Mouse (Mus musculus): Measurements from ENCODE around the gene Lmln.
"Not testable (repeated sequence)": the region's sequence is repeated elsewhere in the genome, so short reads cannot be mapped to it uniquely, and the experiment has no call there.

Lmln gene

DNA sequence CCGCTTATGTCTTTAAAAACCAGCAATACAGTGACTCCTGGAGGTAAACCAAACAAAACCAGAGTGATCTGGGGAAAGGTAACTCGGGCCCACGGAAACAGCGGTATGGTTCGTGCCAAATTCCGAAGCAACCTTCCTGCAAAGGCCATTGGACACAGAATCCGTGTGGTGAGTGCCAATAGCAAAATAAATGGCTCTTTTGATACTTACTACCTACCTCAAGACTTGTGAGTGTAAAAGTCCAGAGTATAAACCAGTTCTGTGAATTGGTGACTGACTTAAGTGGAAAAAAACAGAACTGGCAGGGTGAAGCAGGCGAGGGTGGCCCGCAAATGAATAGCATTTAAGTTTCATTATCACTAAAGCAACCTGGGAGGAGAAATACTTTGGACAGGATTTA, 3.7 kb upstream of the Lmln start:
- not testable (repeated sequence) for DNase-seq

DNA sequence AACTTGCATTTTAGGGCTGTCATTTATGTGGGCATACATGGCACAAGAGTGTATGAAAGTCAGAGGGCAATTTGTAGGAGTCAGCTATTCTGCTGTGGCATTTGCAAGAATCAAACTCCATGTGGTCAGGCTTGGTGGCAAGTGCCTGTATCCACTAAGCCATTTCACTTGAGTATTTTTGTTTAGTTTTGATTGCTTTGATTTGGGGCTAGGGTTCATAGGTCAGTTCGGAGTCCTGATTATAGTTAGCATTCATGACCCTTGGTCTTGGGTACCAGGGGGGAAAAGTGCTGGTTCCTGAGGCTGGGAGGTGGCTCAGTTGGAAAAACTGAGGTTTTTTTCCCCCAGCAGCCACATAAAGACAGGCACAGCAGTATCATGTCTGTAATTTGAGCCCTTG, 2.9 kb upstream of the Lmln start:
- no peak for DNase-seq

DNA sequence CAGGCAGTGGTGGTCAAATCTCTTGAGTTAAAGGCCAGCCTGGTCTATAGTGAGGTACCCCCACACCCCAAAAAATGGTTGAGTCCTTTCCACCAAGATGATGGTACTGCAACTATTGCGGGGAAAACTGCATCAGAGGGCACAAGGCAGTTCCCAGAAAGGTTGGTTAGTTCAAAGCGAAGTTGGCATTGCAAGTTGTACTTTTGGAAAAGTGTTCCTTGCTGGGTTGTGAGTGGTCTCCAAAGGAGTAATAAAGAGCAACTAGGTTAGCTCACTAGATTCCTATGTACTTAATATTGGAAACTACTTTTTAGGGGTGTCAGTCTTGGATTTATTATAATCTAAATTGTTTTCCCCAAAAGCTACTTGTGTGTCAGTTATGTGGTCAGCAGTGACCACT, 1.4 kb upstream of the Lmln start:
- DNase-seq = no peak

DNA sequence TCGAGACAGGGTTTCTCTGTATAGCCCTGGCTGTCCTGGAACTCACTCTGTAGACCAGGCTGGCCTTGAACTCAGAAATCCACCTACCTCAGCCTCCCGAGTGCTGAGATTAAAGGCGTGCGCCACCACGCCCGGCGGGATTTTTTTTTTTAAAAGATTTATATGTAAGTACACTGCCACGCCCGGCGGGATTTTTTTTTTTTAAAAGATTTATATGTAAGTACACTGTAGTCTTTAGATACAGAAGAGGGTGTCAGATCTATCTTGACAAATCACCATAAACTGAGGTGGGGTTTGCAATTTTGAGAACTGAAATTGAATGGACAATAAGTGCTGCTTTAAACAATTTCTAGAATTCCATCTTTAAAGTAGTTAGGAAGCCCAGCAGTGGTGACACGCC, 921 bp upstream of the Lmln start:
- DNase-seq = no peak

DNA sequence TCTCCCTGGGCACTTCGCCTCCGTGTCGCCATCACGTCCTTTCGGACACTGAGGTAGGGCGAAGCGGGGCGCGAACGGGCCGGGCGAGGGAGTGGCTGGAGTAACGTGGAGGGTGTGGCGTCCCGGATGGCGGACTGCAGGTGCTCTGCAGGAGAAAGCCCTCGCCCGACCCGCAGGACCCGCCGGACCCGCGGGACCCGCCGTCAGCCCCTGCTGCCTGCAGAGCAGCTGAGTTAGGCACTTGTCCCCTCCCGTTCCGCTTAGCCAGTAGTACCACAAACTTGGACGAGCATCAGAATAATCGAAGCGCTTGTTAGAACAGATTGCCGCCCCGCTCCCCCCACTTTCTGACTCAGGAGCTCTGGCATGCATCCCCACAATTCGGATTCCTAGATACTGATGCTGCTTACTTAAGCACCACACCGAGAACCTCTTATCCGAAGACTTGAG, 386 bp downstream of the Lmln start:
- no peak for DNase-seq

DNA sequence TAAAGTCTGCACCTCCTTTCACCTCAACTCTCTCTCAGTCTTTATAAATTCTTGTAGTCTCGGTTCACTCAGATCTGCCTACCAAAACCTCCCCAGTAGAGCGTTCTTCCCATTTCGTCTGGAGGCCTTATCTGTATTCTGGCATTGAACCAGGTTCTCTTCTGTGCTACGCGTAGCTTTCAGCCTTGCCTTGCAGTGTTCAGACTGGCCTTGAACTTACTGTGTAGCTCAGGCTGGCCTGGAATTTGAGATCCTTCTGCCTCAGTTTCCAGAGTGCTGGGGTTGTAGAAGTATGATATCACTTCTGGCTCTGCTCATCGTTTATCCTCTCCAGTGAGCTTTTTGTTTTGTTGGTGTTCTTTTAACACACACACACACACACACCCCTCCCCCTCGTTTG, 946 bp downstream of the Lmln start:
- no peak for DNase-seq

DNA sequence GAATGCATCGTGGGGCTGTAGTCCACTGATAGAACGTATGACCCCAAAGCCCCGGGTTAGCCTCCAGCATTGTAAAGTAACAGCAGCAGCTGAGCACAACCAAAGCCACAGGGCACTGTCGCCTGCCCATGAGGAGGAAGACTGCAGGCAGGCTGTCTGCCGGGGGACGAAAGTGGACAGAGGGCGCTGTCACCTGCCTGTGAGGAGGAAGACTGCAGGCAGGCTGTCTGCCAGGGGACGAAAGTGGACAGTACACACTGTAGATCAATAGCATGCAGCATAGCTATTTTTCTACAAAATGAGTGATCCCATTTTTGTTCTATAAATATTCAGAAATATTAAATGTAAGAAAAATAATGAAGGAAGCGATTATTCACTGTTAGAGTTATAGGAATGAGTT, 2.3 kb downstream of the Lmln start:
- DNase-seq = no peak

DNA sequence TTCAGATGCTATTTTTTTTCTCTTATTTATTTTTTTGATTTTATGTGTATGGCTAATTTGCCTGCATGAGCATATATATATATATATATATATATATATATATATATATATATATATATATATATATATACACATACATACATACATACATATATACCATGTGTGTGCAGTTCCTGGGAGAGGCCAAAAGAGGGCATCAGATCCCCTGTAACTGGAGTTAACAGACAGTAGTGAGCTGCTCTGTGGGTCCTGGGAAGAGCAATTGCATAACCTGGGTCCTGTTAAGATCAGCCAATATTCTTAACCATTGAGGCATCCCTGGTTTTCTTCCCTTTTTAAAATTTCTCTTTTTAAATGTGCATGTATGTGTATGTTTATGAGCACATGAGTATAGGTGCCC, 8.6 kb downstream of the Lmln start:
- no peak for DNase-seq

DNA sequence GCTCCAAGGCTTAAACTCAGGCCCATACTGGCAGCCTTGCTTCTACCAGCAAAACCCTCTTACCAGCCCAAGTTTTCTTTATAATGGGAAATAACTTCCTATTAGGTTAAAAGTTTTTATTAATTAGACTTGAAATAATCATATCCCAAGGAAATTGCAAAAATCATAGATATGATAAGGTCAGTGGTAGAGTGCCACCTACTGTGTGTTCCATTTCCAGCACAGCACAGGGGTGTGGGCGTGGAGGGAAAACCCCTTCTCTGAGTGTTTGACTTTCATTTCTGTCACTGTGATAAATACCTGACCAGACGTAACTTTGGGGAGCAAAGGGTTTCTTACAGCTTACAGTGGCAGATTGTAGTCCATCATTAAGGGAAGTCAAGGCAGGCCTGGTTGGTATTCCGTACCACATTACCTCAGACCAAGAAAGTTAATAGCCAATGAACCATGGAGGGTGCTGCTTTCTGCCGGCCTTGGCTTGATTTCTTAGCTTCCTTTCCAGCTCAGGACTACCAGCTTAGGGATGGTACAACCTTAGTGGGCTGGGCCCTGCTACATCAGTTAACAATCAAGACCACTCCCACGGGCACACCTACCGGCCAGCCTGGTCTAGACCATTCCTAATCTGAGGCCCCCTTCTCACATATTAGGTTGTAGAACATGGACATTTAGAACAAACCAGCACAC, 10.7 kb downstream of the Lmln start:
- DNase-seq = no peak

DNA sequence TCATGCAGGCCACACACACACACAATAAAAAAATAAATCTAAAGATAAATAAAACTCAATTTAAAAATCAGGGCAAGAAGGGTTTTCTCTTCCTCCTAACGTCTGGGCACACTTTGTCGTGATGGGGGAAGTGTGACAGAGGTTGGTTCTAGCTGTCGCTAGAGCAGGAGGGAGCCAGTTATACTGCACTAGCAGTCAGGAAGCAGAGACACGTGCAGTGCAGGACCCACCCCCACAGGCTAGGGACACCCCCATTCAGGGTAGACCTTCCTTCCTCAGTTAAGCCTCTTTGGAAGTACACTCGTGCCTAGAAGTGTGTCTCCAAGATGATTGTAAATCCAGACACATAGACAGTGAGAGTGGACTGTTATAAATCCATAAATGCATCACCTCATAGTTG, 12.6 kb downstream of the Lmln start:
- no peak for DNase-seq

DNA sequence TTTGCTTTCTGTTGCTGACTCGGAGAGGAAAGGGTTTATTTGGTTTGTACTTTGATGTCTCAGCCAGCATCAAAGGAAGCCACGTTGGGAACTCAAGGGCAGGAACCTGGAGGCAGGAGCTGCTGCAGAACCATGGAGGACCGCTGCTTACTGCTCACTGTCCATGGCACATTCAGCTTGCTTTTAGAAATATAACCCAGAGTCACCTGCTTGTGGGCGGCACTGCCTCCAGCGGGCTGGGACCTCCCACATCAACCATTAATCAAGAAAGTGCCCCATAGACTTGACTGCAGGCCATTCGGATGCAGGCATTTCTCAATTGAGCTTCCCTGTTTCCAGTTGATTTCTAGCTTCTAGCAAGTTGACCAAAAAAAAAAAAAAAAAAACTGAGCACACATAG, 13.8 kb downstream of the Lmln start:
- no peak for DNase-seq

DNA sequence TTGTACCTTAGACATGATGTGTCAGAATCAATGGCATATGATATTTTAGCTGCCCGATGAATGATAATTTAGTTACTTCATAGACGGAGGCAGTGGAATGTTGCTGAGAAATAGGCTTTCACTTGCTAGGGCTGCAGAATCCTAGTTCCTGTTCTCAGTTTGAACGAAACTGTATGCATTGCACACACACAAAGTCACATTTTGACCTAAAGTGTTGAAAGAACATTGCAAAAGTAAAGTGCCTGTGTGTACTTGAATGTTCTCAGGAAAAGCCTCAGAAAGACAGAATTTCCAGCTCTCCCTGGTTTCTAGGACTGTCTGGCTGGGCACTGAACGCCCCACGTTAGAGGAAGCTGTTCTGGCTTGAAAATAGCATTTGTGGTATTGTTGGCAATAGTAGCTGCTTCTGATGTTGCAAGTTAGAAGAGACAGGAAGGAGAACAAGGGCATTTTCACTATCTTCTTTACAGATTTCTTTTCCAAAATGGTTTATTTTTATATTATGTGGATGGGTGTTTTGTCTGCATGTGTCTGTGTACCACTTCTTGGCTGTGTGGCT, 14.8 kb downstream of the Lmln start:
- DNase-seq = no peak

DNA sequence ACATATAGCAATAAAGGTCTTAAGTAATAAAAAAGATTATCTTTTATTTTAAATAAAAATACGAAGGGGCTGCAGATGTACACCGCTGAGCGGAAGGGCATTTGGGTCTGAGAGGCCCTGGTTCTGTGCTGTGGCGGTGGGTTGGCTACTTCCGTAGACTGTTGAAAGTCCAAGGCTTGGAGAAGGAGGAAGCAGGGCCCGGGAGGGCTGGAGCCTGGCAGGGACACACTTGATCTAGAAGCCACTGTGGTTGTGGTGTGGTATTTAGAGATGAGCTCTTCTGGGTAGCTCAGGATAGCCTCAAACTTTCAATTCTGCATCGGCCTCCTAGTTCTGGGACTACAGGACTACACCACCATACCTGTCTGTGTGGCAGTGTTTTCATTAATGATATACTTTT, 17.7 kb downstream of the Lmln start:
- DNase-seq = no peak

DNA sequence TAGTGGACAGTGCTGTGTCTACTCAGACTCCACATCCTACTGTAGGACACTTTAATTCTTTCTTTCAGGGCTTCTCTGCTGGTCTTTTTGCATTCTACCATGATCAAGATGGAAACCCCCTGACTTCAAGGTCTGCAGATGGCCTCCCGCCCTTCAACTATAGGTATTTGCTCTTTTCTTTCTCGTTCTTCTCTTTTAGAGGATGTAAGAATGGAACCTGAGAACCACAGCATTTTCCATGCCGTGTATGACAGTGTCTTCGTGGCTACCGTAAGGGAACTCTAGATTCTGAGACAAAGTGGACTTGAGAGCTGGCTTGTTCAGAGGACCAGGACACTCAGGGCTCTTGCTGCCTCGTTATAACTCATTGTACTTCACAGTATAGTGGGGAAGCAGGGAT, 20.6 kb downstream of the Lmln start:
- DNase-seq = no peak

DNA sequence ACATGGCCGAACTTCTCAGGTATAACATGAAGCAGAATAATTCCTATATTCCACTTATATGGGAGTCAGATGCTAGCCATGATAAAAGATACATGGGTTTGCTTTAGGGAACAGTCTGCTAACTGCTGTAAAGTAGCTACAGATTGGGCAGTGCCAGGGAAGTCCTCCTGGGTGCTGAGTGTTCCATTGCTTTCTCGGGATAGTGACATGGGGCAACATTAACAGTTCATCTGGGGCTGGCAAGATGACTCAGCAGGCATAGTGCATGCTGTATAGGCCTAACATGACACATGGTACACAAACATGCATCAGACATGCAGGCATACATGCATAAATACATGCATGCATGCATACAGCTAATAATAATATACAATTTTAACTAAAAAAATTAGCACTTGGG, 21.7 kb downstream of the Lmln start:
- DNase-seq = no peak

DNA sequence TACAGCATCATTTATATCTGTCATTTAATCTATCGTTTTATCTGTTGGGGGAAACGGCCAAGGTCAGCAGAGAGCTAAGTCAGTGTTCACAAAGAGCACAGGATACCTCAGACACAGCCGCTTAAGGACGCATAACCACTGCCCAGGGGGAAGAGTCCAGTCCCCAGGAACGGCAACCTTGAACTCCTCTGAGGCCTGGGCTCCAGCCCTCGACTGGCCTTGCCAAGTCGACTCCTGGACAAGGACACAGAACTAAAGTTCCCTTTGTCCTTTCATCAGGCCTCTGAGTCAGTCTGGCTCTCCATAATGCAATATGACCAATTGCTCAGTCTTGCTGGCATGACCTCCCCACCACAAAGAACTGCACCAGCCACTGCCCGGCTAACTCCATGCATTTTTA, 23.3 kb downstream of the Lmln start:
- DNase-seq = no peak

DNA sequence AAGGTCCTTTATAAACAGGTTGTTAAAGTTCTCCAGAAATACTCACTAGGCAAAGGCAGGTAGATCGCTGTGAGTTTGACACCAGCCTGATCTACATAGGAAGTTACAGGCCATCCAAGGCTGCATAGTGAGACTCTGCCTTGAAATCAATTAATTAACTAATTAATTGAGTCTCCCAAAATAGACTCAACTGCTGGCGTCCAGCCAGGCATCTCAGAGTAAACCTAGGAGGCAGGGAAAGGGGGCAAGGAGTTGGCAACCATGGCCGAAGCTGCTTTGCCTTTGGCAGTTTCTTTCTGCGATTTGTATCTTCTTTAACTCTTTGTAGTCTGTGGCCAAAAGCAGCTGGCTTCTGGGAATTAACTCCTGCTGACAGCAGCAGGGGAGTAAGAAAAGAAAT, 51.4 kb downstream of the Lmln start:
- no peak for DNase-seq

DNA sequence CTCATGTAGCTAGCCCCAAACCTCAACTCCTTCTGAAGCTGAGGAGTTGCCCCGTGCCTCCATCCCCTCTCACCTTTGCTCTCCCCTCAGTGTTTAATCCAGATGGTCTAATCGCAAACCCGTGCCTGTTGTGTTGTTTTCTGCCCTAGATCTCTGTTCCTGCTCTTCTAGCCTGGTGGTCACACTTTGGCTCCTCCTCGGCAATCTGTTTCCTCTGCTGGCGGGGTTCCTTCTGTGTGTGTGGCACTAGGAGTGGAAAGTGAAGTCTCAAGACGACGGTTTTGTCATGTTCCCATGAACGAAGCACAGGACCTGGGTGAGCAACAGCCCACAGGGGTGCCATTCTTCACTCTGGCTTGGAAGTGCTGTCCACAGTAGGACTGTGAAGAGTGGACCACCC, 61.1 kb downstream of the Lmln start:
- no peak for DNase-seq

DNA sequence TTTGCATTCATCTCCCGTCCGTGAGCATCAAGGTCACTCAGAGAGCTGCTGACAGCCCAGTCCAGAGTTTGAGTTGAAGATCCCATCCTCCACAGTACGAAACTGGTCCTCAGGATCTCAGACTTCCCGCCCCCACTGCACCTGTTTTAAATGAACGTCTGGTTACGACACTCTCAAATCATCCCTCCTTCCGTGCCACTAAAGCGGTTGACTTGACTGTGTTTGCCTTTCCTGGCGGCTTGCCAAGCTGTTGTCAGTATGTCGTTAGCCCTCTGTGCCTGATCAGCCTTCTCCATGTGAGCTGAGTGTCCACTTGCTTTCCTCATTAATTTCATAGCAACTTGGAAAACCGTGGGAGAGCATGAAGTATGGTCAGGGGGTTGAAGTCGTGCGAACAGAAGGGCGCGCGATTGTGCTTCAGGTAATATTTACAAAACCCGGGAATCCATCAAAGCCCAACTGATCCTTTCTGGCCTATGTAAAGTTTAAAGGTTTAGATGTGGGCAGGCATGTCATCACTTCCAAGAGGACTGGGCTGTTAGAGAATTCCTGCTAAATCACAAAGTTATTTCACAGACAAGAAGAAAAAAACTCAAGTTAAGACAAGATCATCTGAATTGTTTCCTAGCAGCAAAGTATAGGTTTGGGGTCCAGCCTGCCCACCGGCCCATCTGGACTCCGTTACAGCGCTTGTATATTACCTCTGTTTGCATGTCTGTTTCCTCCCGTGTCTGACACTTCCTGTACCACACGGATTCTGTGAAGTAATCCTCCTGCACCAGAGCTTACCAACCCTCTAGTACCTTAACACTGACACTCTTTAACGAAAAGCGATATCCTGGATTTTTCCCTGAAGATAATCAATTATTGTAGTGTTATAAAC, 61.9 kb downstream of the Lmln start:
- no peak for DNase-seq

DNA sequence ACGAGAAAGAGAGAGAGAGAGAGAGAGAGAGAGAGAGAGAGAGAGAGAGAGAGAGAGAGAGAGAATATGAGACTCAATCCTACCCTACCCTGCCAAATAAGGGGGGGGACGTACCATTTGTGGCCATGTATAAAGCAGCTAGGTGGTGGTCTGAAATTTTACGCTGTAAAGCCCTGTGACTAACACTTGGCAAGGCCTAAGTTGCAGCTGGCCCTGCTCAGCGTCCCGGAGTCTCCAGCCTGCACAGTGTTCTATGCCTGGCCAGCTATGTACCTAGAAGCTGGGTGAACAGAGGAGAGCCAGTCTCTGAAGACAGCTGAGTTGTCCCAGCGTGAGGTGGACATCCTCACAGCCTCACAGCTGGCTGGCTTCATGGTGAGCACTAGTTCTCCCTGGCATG, 64.7 kb downstream of the Lmln start:
- no peak for DNase-seq

DNA sequence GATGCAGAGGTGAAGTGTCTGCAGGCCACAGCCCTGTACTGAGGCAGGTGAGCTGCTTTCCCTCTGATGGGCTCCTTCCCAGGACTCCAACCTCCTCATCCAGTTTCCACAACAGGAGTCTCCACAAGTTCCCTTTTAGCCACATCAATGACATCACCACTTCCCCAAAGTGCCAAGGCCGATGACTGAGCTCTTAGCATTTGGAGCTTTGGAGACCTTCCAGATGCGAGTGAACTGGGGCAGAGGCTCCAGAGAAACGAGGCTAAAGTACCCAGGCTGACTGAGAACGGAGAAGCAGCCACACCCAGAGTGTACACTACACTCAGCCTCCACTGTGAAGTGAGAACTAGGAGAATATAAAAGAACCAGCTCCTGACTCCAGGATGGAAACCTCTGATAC, 68.4 kb downstream of the Lmln start:
- no peak for DNase-seq

DNA sequence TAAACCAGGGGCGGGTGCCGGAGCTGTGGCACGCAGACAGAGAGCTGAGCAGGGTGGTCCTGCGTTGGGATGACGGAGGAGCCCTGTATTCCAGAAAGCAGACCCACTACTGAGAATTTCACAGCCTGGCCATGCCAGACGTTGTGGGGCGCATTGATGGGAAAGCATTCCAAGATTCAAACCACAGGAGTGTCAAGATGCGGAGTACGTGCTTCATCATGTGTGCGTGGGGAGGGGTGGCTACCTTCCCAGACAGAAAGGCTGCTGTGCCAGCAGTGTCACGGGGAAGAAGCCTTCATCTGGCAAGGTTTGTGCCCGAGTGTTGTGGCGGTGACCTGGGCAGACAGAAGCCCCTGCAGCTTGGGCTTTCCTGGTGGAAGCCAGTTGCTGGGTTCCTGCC, 70.9 kb downstream of the Lmln start:
- DNase-seq = no peak

DNA sequence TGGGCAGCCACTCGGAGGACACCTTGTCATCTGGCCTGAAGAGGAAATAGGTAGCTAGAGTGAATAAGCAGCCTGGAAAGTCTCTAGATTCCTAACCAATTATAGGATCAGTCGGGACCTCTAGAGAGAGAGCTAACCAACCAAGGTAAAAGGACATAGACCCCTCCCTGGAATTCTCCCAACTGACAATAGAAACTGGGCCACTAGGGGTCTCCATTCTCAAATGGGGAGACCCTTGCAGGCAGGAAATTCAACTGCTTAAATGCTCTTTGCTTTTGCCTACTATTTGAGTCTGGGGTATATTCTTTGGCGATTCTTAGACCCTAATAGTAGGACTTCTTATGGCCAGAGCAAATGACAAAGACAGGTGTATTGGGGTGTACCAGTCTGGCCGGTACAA, 72.8 kb downstream of the Lmln start:
- no peak for DNase-seq

DNA sequence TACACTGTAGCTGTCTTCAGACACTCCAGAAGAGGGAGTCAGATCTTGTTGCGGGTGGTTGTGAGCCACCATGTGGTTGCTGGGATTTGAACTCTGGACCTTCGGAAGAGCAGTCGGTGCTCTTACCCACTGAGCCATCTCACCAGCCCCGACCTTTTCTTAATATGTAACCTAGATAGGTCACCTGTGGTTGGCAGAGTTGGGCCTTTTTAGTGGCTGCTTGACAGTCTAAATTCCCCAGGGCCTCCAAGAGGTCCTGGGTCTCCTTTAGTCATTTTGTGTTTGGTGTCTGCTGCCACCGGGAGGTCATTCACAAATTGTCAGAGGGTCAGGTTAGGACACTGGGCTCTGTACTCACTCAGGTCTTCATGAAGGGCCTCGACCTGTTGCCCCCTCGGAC, 76.7 kb downstream of the Lmln start:
- DNase-seq = not testable (repeated sequence)

Data from kidney, adult 18-20 months (tissue).